Mouse (Mus musculus): Measurements from ENCODE around the gene Rpl13a. TPM values are rescaled to one million over a fixed set of nuclear protein-coding genes. Genes with fewer than 3 reads are reported as not detected.
A peak's percentile ranks its signal among the peaks of the same experiment; 100 is the strongest.

The Rpl13a gene
- total RNA-seq, 1 experiment from 2014 or later = 4,236 TPM

GRCm38 (mm10) chr7:45079856-45080255, 48.7 kb downstream of the Rpl13a start:
- ATAC-seq (replicated peaks; ENCODE audit: insufficient number of reproducible peaks, low FRiP score, low TSS enrichment, poor library complexity, severe bottlenecking) = peak; percentile 30; the same call in 1 of the 2 replicates

GRCm38 (mm10) chr7:45078513-45078912, 50.0 kb downstream of the Rpl13a start:
- ATAC-seq (replicated peaks; ENCODE audit: insufficient number of reproducible peaks, low FRiP score, low TSS enrichment, poor library complexity, severe bottlenecking) = peak; percentile 10; the same call in 1 of the 2 replicates

- no peak for ATAC-seq (replicated peaks; ENCODE audit: insufficient number of reproducible peaks, low FRiP score, low TSS enrichment, poor library complexity, severe bottlenecking)
Observed at GRCm38 (mm10) chr7:45077829-45078228, 50.7 kb downstream of the Rpl13a start.

GRCm38 (mm10) chr7:45077322-45077721, 51.2 kb downstream of the Rpl13a start:
- no peak for ATAC-seq (replicated peaks; ENCODE audit: insufficient number of reproducible peaks, low FRiP score, low TSS enrichment, poor library complexity, severe bottlenecking)

GRCm38 (mm10) chr7:45076501-45076900, 52.1 kb downstream of the Rpl13a start:
- no peak for ATAC-seq (replicated peaks; ENCODE audit: insufficient number of reproducible peaks, low FRiP score, low TSS enrichment, poor library complexity, severe bottlenecking)

Other genes starting within 250 kb of the Rpl13a start
- 8.2 to 15.1 TPM (median 8.9 TPM) in 3 replicates for gene Med25, start 236.0 kb downstream of the Rpl13a start, total RNA-seq (2017)
- gene Fuz, start 232.7 kb downstream of the Rpl13a start, total RNA-seq (2017) = 10.8 to 19.1 TPM (median 16.1 TPM) in 3 replicates
- gene Ap2a1, start 199.3 kb downstream of the Rpl13a start, total RNA-seq (2017) = 10.3 to 21.7 TPM (median 21.0 TPM) in 3 replicates
- gene Tsks, start 185.6 kb downstream of the Rpl13a start, total RNA-seq (2017) = not detected in 3 replicates
- not detected in 3 replicates for gene Cpt1c, start 153.9 kb downstream of the Rpl13a start, total RNA-seq (2017)
- gene Prmt1, start 142.2 kb downstream of the Rpl13a start, total RNA-seq (2017) = 57.2 to 80.2 TPM (median 58.1 TPM) in 3 replicates
- gene Irf3, start 131.1 kb downstream of the Rpl13a start, total RNA-seq (2017) = 83.1 to 122 TPM (median 104 TPM) in 3 replicates
- 2.7 to 13.0 TPM (median 7.7 TPM) in 3 replicates for gene Bcl2l12, start 130.0 kb downstream of the Rpl13a start, total RNA-seq (2017)
- 15.3 to 21.1 TPM (median 16.7 TPM) in 3 replicates for gene Scaf1, start 112.4 kb downstream of the Rpl13a start, total RNA-seq (2017)
- 43.0 to 51.7 TPM (median 49.7 TPM) in 3 replicates for gene Rras, start 110.8 kb downstream of the Rpl13a start, total RNA-seq (2017)
- gene Prr12, start 75.9 kb downstream of the Rpl13a start, total RNA-seq (2017) = 1.6 to 5.0 TPM (median 2.0 TPM) in 3 replicates
- gene Nosip, start 66.3 kb downstream of the Rpl13a start, total RNA-seq (2017) = 45.8 to 57.3 TPM (median 52.8 TPM) in 3 replicates
- 1.5 to 12.8 TPM (median 3.7 TPM) in 3 replicates for gene Prrg2, start 66.1 kb downstream of the Rpl13a start, total RNA-seq (2017)
- gene Rcn3, start 36.5 kb downstream of the Rpl13a start, total RNA-seq (2017) = 6.2 to 20.1 TPM (median 15.3 TPM) in 3 replicates
- 74.9 to 100 TPM (median 91.0 TPM) in 3 replicates for gene Fcgrt, start 24.9 kb downstream of the Rpl13a start, total RNA-seq (2017)
- 1,164 to 1,516 TPM (median 1,507 TPM) in 3 replicates for gene Rps11, start 4.3 kb downstream of the Rpl13a start, total RNA-seq (2017)
- gene Gm45713, start 7.5 kb upstream of the Rpl13a start, total RNA-seq (2017) = 1.5 TPM in 1 of 3 replicates, not detected in the others
- gene Flt3l, start 7.7 kb upstream of the Rpl13a start, total RNA-seq (2017) = 35.3 to 62.4 TPM (median 36.7 TPM) in 3 replicates
- 23.4 to 37.8 TPM (median 26.8 TPM) in 3 replicates for gene Pih1d1, start 25.5 kb upstream of the Rpl13a start, total RNA-seq (2017)
- gene Aldh16a1, start 25.8 kb upstream of the Rpl13a start, total RNA-seq (2017) = 28.6 to 46.8 TPM (median 34.2 TPM) in 3 replicates
- not detected in 3 replicates for gene Slc17a7, start 35.2 kb upstream of the Rpl13a start, total RNA-seq (2017)
- gene Gfy, start 50.8 kb upstream of the Rpl13a start, total RNA-seq (2017) = not detected in 3 replicates
- gene Pth2, start 52.2 kb upstream of the Rpl13a start, total RNA-seq (2017) = not detected in 3 replicates
- 0.75 TPM in 1 of 3 replicates, not detected in the others for gene Ccdc155, start 76.1 kb upstream of the Rpl13a start, total RNA-seq (2017)
- 4.7 to 8.7 TPM (median 6.1 TPM) in 3 replicates for gene Dkkl1, start 83.4 kb upstream of the Rpl13a start, total RNA-seq (2017)
- gene Tead2, start 87.0 kb upstream of the Rpl13a start, total RNA-seq (2017) = 0.48 to 2.5 TPM (median 0.64 TPM) in 3 replicates
- 112 to 185 TPM (median 125 TPM) in 3 replicates for gene Cd37, start 110.4 kb upstream of the Rpl13a start, total RNA-seq (2017)
- gene Slc6a16, start 112.3 kb upstream of the Rpl13a start, total RNA-seq (2017) = 0.64 TPM in 1 of 3 replicates, not detected in the others
- not detected in 3 replicates for gene Slc6a21, start 148.8 kb upstream of the Rpl13a start, total RNA-seq (2017)
- gene Trpm4, start 205.0 kb upstream of the Rpl13a start, total RNA-seq (2017) = 9.7 to 15.3 TPM (median 10.4 TPM) in 3 replicates
- not detected in 3 replicates for gene Hrc, start 206.5 kb upstream of the Rpl13a start, total RNA-seq (2017)
- 0.19 TPM in 1 of 3 replicates, not detected in the others for gene Ppfia3, start 238.3 kb upstream of the Rpl13a start, total RNA-seq (2017)
- not detected in 3 replicates for gene Lin7b, start 241.8 kb upstream of the Rpl13a start, total RNA-seq (2017)

Measured in monocyte, adult 5-6 weeks (primary cell).